ENCODE assay signal across 11 mouse cellular contexts in genomic region chr10:115178019-115178418, GRCm38 (mm10). TPM values are rescaled to one million over a fixed set of nuclear protein-coding genes. Genes with fewer than 3 reads are reported as not detected.
DNase-seq lines count a peak whose midpoint lies in the region; ATAC-seq and TF ChIP-seq lines count a peak whose summit lies in the region.
"Not testable (repeated sequence)": the region's sequence is repeated elsewhere in the genome, so short reads cannot be mapped to it uniquely, and the experiment has no call there.
"Had no signal": no experiment of that assay in that cellular context is flagged by ENCODE, and none has a peak within 500 bp of the region (broad histone marks: within the 10 kb centered on the region; RNA-seq: fewer than 3 reads in every experiment).

No protein-coding gene starts in this region.

- H3K4me1 ChIP-seq in kidney, adult 2 months (ENCODE audit: control insufficient read depth, insufficient read depth, low read length); liver, embryonic 14.5 days (replicated peaks; ENCODE audit: control insufficient read depth in 2 of 2, insufficient read depth in 2 of 2, low read length in 1 of 2); stomach, postnatal 0 days (replicated peaks; ENCODE audit: control insufficient read depth, insufficient read depth): not testable (repeated sequence)

- TF ChIP-seq EP300 in liver, embryonic 14.5 days (IDR thresholded peaks at IDR 0.05; ENCODE audit: low read depth); stomach, postnatal 0 days (optimal IDR thresholded peaks at IDR 0.05): not testable (repeated sequence)

- ATAC-seq in Patski; liver, embryonic 14.5 days (ENCODE audit: insufficient read depth); stomach, postnatal 0 days (ENCODE audit: low FRiP score, low TSS enrichment): not testable (repeated sequence)

- H3K9ac ChIP-seq in liver, embryonic 14.5 days (replicated peaks); stomach, postnatal 0 days (ENCODE audit: low read length): not testable (repeated sequence)

- not testable (repeated sequence) for H3K4me3 ChIP-seq in kidney, adult 2 months (ENCODE audit: insufficient read depth, low read depth, low read length); liver, embryonic 14.5 days (ENCODE audit: insufficient read depth in 1 of 2, low read depth in 2 of 2, low read length in 2 of 2); stomach, postnatal 0 days (ENCODE audit: low read depth, low read length)

- POLR2A ChIA-PET in Patski (lab: Charles Lee): not testable (repeated sequence)

- not testable (repeated sequence) for H3K27ac ChIP-seq in kidney, adult 2 months (ENCODE audit: insufficient read depth, low read depth, low read length); liver, embryonic 14.5 days; stomach, postnatal 0 days (replicated peaks)

- not testable (repeated sequence) for H3K36me3 ChIP-seq in kidney, adult 2 months (ENCODE audit: control insufficient read depth, insufficient read depth, low read length); liver, embryonic 14.5 days (replicated peaks; ENCODE audit: control insufficient read depth, insufficient read depth, low read depth); stomach, postnatal 0 days (ENCODE audit: control insufficient read depth, insufficient read depth, low read length)

- H3K9me3 ChIP-seq in liver, embryonic 14.5 days (ENCODE audit: control insufficient read depth, low read length); stomach, postnatal 0 days (ENCODE audit: control insufficient read depth, low read length): not testable (repeated sequence)

- in situ Hi-C loops in Patski (cut with MboI; ENCODE audit: low pct_unique_long_range_greater_than_20kb): not testable (repeated sequence)

- peak; percentile 7 for DNase-seq in 3134 (ENCODE audit: extremely low read depth, insufficient read length, low spot score)
- DNase-seq in CD4-positive, CD25-positive, alpha-beta regulatory T cell, adult 2 months (ENCODE audit: low read depth, low spot score): peak; percentile 17
- DNase-seq in ES-CJ7 (ENCODE audit: low read depth, low spot score): peak; percentile 53
- DNase-seq in Patski (ENCODE audit: low read depth, low spot score); kidney, adult 2 months; liver, embryonic 14.5 days (ENCODE audit: low read depth in 3 of 3, low spot score in 3 of 3); stomach, postnatal 0 days (ENCODE audit: low spot score): not testable (repeated sequence)
- DNase-seq in heart, adult 11 months: peak; percentile 58

- TF ChIP-seq POLR2A in kidney, adult 2 months (IDR thresholded peaks at IDR 0.05; ENCODE audit: low read depth, low read length): not testable (repeated sequence)

- CTCF ChIA-PET in Patski (lab: Charles Lee): not testable (repeated sequence)

- H3K27me3 ChIP-seq in Patski: peaks cover 13% of the 10 kb centered on the region
- H3K27me3 ChIP-seq in kidney, adult 2 months (replicated peaks; ENCODE audit: control insufficient read depth, insufficient read depth, low read length); liver, embryonic 14.5 days (ENCODE audit: control insufficient read depth, insufficient read depth, low read length); stomach, postnatal 0 days (ENCODE audit: control insufficient read depth, insufficient read depth, low read length): not testable (repeated sequence)

- H3K4me2 ChIP-seq in liver, embryonic 14.5 days (ENCODE audit: low read depth); stomach, postnatal 0 days (replicated peaks; ENCODE audit: low read depth): not testable (repeated sequence)

- WGBS in kidney, adult 2 months: 71% methylated on average over 6 of the region's 6 CpGs
- 40% methylated on average over 6 of the region's 6 CpGs for WGBS in liver, embryonic 14.5 days (ENCODE audit: insufficient replicate concordance)
- 54% methylated on average over 6 of the region's 6 CpGs for WGBS in stomach, postnatal 0 days

- TF ChIP-seq CTCF in Patski (IDR thresholded peaks at IDR 0.05): peak; percentile 24
- 0 out of 2 replicates have a peak, but pooled peaks have one; percentile 6 for TF ChIP-seq CTCF in kidney, adult 2 months (conservative IDR thresholded peaks at IDR 0.05; ENCODE audit: insufficient read depth, insufficient read length, low read depth, low read length)
- TF ChIP-seq CTCF in liver, embryonic 14.5 days (IDR thresholded peaks at IDR 0.05; ENCODE audit: low read depth): peak; percentile 41; the same call in 1 of the 2 replicates
- TF ChIP-seq CTCF in stomach, postnatal 0 days (IDR thresholded peaks at IDR 0.05; ENCODE audit: low read depth): peak; percentile 25

RNA-seq across cellular contexts. Expression of gene Tph2, which starts 6.8 kb away (rescaled TPM):
- not detected for polyA plus RNA-seq in Patski (2021)
- not detected in 2 replicates for polyA plus RNA-seq in kidney, adult 2 months (2012; rRNA removed)
- polyA plus RNA-seq in liver, embryonic 14.5 days (2012; rRNA removed): not detected in 2 replicates
- polyA plus RNA-seq in liver, embryonic 14.5 days (2014; fragmentation: Nextera tagmentation; extraction: Ambion mirVana): not detected in 2 replicates
- not detected in 2 replicates for polyA plus RNA-seq in stomach, postnatal 0 days (2015; fragmentation: Nextera tagmentation; extraction: Ambion mirVana)
- polyA plus RNA-seq: adrenal gland, adult 2 months; heart, embryonic 13.5 days; inflammation-experienced regulatory T-cells, adult 6 months had no signal
